Mouse (Mus musculus): ENCODE data around the gene Adam10. TPM values are rescaled to one million over a fixed set of nuclear protein-coding genes. Genes with fewer than 3 reads are reported as not detected.
A peak's percentile ranks its signal among the peaks of the same experiment; 100 is the strongest.

The Adam10 gene
- polyA plus RNA-seq, 1 experiment from 2014 or later, result 73.6 TPM

- ATAC-seq (ENCODE audit: low read depth) (peak; percentile 94), DNase-seq (peak; percentile 97)
- Histone ChIP-seq H3K4me2 (peak within 1 kb of the TSS; percentile 70), H3K9ac (peak within 1 kb of the TSS; percentile 95), H3K9me3 (replicated peaks) (no peaks in the 10 kb centered on the region), H3K27me3 (no peaks in the 10 kb centered on the region), H3K27ac (peak within 1 kb of the TSS; percentile 96), H3K4me1 (replicated peaks) (peaks cover 48% of the 10 kb centered on the region), H3K4me3 (replicated peaks) (peak within 1 kb of the TSS; percentile 78), H3K36me3 (peaks cover 8% of the 10 kb centered on the region; the same call in 1 of the 2 replicates)
- 2% methylated on average over 65 of the region's 67 CpGs for WGBS (ENCODE audit: insufficient replicate concordance)
These were observed 21.5 kb upstream of the Adam10 start, which contains the start of gene Mindy2 for GRCm38 (mm10) chr9:70657013-70657967. TSS of gene Mindy2 (minus strand) at chr9:70657174.

DNA sequence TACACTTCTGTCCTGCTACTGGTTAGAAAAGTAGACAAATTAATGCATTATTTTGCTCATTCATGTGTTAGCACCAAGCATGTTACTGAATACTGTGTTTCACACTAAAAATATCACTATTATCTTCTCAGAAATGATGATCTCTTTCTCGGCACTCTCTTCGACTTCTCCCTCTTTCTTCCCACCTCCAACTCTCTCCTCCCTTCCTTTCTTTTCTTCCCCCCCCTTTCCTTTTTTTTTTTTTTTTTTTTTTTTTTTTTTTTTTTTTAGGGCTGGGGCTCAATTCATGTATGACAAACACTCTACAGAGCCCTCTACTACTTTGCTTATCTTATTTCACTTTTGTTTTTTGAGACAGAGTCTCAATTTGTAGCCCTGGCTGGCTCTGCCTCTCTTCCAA lies 20.5 kb upstream of the Adam10 start:
- H3K4me3 ChIP-seq (replicated peaks), result peak overlapping the region; percentile 78
- WGBS (ENCODE audit: insufficient replicate concordance), result 23% methylated on average over 2 of the region's 2 CpGs
- peak overlapping the region; percentile 96 for H3K27ac ChIP-seq

GRCm38 (mm10) chr9:70664847-70665246 lies 13.9 kb upstream of the Adam10 start:
- ATAC-seq (ENCODE audit: low read depth), result no peak
- no peak overlapping the region for H3K4me2 ChIP-seq
- peak overlapping the region; percentile 4; the same call in 1 of the 2 replicates for H3K27ac ChIP-seq
- no peaks in the 10 kb centered on the region for H3K9me3 ChIP-seq (replicated peaks)
- no peaks in the 10 kb centered on the region; the same call in 1 of the 2 replicates for H3K36me3 ChIP-seq
- no peak overlapping the region for H3K9ac ChIP-seq
- DNase-seq, result no peak
- no peak overlapping the region for H3K4me3 ChIP-seq (replicated peaks)
- 74% methylated on average over 4 of the region's 4 CpGs for WGBS (ENCODE audit: insufficient replicate concordance)
- peaks cover 43% of the 10 kb centered on the region for H3K4me1 ChIP-seq (replicated peaks)
- H3K27me3 ChIP-seq, result no peaks in the 10 kb centered on the region

More for the DNA sequence above, 20.5 kb upstream of the Adam10 start:
- Histone ChIP-seq H3K9me3 (replicated peaks) (no peaks in the 10 kb centered on the region), H3K27me3 (no peaks in the 10 kb centered on the region), H3K36me3 (0 out of 2 replicates have a peak, but pooled peaks cover 4% of the 10 kb centered on the region), H3K4me2 (peak overlapping the region; percentile 70), H3K9ac (peak overlapping the region; percentile 95), H3K4me1 (replicated peaks) (peaks cover 38% of the 10 kb centered on the region)
- DNase-seq (no peak), ATAC-seq (ENCODE audit: low read depth) (no peak)

DNA sequence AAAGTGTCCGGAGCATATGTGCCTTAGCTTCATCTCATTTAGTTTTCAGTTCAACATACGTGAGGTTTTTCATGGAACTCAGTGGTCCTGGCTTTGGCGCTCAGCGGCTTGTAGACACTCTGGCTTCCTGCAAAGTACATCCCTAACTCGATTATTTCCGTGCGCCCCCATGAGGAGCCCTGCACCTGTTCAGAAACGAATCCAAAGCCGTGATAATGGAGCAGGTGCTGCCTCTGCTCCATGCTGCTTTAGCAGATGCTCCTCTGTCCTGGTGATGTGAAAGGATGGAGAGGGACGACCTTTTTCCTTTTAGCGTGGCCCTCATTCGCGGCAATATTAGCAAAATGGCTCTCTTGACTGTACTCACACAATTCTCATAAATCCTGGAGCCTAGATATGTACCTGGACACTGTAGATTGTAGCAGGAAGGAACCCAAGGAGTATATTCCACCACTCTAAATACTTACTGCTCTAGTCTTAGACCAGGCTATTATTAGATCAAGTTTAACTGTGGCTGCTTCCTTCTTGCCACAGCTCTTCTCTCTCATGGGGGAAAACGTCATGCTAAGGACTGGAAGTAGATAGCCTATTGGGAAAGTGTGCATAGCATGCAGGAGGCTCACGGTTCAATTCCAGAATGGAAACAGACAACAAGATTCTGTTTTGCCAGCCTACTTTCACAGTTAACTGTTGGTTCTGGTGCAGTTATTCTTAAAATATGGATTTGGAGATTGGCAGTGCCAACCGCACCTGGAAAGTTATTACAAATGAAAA lies 13.2 kb upstream of the Adam10 start:
- no peak for ATAC-seq (ENCODE audit: low read depth)
- H3K4me3 ChIP-seq (replicated peaks), result no peak overlapping the region
- H3K9me3 ChIP-seq (replicated peaks), result no peaks in the 10 kb centered on the region
- 65% methylated on average over 16 of the region's 16 CpGs for WGBS (ENCODE audit: insufficient replicate concordance)
- H3K36me3 ChIP-seq, result no peaks in the 10 kb centered on the region; the same call in 1 of the 2 replicates
- H3K27ac ChIP-seq, result peak overlapping the region; percentile 4
- H3K4me2 ChIP-seq, result no peak overlapping the region
- no peak for DNase-seq
- H3K4me1 ChIP-seq (replicated peaks), result peaks cover 46% of the 10 kb centered on the region
- H3K9ac ChIP-seq, result peak overlapping the region; percentile 34; the same call in 1 of the 2 replicates
- H3K27me3 ChIP-seq, result no peaks in the 10 kb centered on the region

DNA sequence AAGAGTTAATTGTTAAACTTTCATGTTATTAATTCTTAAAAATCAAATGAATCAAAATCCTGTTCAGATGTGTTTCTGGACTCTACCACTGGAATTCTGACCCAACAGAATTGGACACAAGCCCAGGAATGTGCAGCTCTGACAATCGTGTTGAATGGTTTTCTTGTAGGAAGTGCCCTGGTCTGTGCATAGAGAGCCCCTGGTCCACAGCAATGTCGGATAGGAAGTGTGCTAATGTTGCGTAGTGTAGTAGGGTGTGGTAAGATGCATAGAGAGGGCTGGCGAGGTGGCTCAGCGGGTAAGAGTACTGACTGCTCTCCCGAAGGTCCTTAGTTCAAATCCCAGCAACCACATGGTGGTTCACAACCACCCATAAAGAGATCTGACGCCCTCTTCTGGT lies 12.0 kb upstream of the Adam10 start:
- H3K4me1 ChIP-seq (replicated peaks), result peaks cover 53% of the 10 kb centered on the region
- H3K4me3 ChIP-seq (replicated peaks), result no peak overlapping the region
- DNase-seq (no peak), ATAC-seq (ENCODE audit: low read depth) (no peak)
- H3K36me3 ChIP-seq, result no peaks in the 10 kb centered on the region; the same call in 1 of the 2 replicates
- H3K27me3 ChIP-seq, result no peaks in the 10 kb centered on the region
- 62% methylated on average over 7 of the region's 7 CpGs for WGBS (ENCODE audit: insufficient replicate concordance)
- H3K9ac ChIP-seq, result no peak overlapping the region
- H3K4me2 ChIP-seq, result no peak overlapping the region
- H3K27ac ChIP-seq, result no peak overlapping the region
- H3K9me3 ChIP-seq (replicated peaks), result no peaks in the 10 kb centered on the region

DNA sequence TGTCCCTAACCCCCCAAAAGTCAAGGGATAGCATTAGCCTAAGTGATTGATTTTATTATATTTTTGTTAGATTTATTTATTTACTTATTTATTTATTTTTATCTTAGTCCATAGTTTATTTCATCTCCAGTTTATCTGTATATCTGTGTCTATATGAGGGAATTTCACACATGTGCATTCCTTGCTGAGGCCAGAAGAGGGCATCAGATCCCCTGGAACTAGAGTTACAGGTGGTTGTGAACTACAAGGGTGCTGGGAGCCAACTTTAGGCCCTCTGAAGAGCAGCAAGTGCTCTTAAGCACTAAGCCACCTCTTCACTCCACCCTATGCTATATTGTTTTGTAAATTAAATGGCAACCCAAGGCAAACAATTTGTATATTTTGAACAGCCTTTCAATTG lies 10.7 kb upstream of the Adam10 start:
- Histone ChIP-seq H3K27ac (peak overlapping the region; percentile 78), H3K27me3 (no peaks in the 10 kb centered on the region), H3K4me2 (no peak overlapping the region), H3K4me1 (replicated peaks) (peaks cover 66% of the 10 kb centered on the region), H3K9ac (no peak overlapping the region), H3K4me3 (replicated peaks) (no peak overlapping the region), H3K36me3 (no peaks in the 10 kb centered on the region; the same call in 1 of the 2 replicates), H3K9me3 (replicated peaks) (no peaks in the 10 kb centered on the region)
- ATAC-seq (ENCODE audit: low read depth) (no peak), DNase-seq (no peak)

- peak; percentile 90 for ATAC-seq (ENCODE audit: low read depth)
- H3K27me3 ChIP-seq, result no peaks in the 10 kb centered on the region
- 10% methylated on average over 2 of the region's 2 CpGs for WGBS (ENCODE audit: insufficient replicate concordance)
- H3K27ac ChIP-seq, result peak overlapping the region; percentile 96
- DNase-seq, result peak; percentile 87
- no peaks in the 10 kb centered on the region; the same call in 1 of the 2 replicates for H3K36me3 ChIP-seq
- H3K4me1 ChIP-seq (replicated peaks), result peaks cover 72% of the 10 kb centered on the region
- H3K9ac ChIP-seq, result peak overlapping the region; percentile 61; the same call in 1 of the 2 replicates
- H3K9me3 ChIP-seq (replicated peaks), result no peaks in the 10 kb centered on the region
- 0 out of 2 replicates have a peak overlapping the region, but pooled peaks have one; percentile 4 for H3K4me3 ChIP-seq (replicated peaks)
- peak overlapping the region; percentile 44 for H3K4me2 ChIP-seq
These were observed 9.6 kb upstream of the Adam10 start for GRCm38 (mm10) chr9:70669197-70669596.

GRCm38 (mm10) chr9:70670381-70670780 lies 8.4 kb upstream of the Adam10 start:
- no peaks in the 10 kb centered on the region for H3K9me3 ChIP-seq (replicated peaks)
- H3K4me3 ChIP-seq (replicated peaks), result no peak overlapping the region
- peaks cover 78% of the 10 kb centered on the region for H3K4me1 ChIP-seq (replicated peaks)
- H3K4me2 ChIP-seq, result peak overlapping the region; percentile 44
- 17% methylated on average over 6 of the region's 6 CpGs for WGBS (ENCODE audit: insufficient replicate concordance)
- ATAC-seq (ENCODE audit: low read depth) (peak; percentile 81), DNase-seq (peak; percentile 69)
- H3K27me3 ChIP-seq, result no peaks in the 10 kb centered on the region
- no peaks in the 10 kb centered on the region; the same call in 1 of the 2 replicates for H3K36me3 ChIP-seq
- peak overlapping the region; percentile 61 for H3K9ac ChIP-seq
- H3K27ac ChIP-seq, result peak overlapping the region; percentile 96

DNA sequence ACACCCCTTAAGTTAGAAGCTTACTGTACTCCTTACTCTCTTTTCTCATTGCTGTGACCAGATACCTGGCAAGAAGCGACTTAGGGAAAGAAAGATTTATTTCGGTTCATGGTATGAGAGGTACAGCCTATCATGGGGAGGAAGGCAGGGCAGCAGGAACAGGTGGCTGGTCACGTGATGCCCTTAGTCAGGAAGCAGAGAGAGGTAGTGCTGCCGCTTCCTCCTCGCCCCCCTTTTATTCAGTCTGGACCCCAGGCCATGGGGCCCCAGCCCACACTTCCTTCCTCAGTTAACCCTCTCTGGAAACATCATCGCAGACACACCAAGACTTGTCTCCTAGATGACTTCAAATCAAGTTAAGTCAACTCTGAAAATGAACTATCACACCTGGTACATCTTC lies 7.5 kb upstream of the Adam10 start:
- DNase-seq (peak; percentile 43), ATAC-seq (ENCODE audit: low read depth) (0 out of 2 replicates have a peak, but pooled peaks have one; percentile 17)
- H3K36me3 ChIP-seq, result no peaks in the 10 kb centered on the region; the same call in 1 of the 2 replicates
- WGBS (ENCODE audit: insufficient replicate concordance), result 25% methylated on average over 6 of the region's 6 CpGs
- no peaks in the 10 kb centered on the region for H3K9me3 ChIP-seq (replicated peaks)
- H3K4me3 ChIP-seq (replicated peaks), result no peak overlapping the region
- peak overlapping the region; percentile 30 for H3K4me2 ChIP-seq
- H3K9ac ChIP-seq, result peak overlapping the region; percentile 44; the same call in 1 of the 2 replicates
- peak overlapping the region; percentile 96 for H3K27ac ChIP-seq
- H3K27me3 ChIP-seq, result no peaks in the 10 kb centered on the region
- H3K4me1 ChIP-seq (replicated peaks), result peaks cover 75% of the 10 kb centered on the region

DNA sequence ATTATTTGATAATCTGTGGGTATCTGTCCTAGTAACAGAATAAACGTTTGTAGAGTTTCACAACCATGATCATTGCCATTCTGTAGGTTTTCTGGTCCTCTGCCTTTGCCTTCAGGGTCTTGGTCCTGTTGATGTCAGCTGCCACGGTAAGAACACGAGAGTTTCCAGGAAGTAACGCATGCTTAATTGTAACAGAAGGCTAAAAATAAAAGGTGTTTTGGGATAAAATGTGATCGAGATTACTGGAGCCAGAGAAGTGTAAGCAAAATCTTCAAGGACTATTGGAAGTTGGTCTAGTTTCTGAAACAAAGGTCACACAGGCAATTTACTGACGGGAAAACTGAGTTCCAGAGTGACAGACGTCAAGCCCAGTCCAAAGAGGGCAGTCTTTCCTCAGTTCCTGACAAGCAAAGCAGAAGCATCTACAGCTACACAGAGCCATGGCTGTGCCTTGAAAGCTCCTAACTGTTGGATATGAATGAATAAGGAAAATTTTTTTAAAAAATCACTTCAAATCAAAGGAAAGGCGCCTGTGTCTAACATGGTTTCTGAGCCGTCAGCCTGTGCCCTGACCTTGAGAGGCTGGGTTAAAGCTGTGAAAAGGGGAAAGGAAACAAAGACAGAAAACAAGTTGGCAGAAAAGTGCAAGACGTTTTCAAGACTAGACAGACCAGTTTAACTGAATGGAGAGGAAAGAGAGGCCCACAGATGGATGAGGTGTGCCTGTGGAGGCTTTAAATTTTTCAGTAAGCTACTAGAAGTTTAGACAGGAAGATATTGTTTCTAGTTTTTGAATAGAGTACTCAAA lies 6.8 kb upstream of the Adam10 start:
- H3K4me2 ChIP-seq, result no peak overlapping the region; the same call in 1 of the 2 replicates
- no peaks in the 10 kb centered on the region for H3K27me3 ChIP-seq
- H3K4me3 ChIP-seq (replicated peaks), result no peak overlapping the region
- H3K9me3 ChIP-seq (replicated peaks), result no peaks in the 10 kb centered on the region
- 26% methylated on average over 10 of the region's 10 CpGs for WGBS (ENCODE audit: insufficient replicate concordance)
- no peaks in the 10 kb centered on the region; the same call in 1 of the 2 replicates for H3K36me3 ChIP-seq
- H3K27ac ChIP-seq, result peak overlapping the region; percentile 96
- peak overlapping the region; percentile 44 for H3K9ac ChIP-seq
- peaks cover 73% of the 10 kb centered on the region for H3K4me1 ChIP-seq (replicated peaks)
- DNase-seq, result no peak
- no peak for ATAC-seq (ENCODE audit: low read depth)
